Mouse (Mus musculus) ES-CJ7 (cell line): ENCODE measurements around the gene Ralgps2.

Experiments
- DNase-seq: peaks from one replicate; pipeline ENCODE4 v3.0.0; 2011; ENCODE audit warnings: low read depth, low spot score

Ralgps2 gene

DNA sequence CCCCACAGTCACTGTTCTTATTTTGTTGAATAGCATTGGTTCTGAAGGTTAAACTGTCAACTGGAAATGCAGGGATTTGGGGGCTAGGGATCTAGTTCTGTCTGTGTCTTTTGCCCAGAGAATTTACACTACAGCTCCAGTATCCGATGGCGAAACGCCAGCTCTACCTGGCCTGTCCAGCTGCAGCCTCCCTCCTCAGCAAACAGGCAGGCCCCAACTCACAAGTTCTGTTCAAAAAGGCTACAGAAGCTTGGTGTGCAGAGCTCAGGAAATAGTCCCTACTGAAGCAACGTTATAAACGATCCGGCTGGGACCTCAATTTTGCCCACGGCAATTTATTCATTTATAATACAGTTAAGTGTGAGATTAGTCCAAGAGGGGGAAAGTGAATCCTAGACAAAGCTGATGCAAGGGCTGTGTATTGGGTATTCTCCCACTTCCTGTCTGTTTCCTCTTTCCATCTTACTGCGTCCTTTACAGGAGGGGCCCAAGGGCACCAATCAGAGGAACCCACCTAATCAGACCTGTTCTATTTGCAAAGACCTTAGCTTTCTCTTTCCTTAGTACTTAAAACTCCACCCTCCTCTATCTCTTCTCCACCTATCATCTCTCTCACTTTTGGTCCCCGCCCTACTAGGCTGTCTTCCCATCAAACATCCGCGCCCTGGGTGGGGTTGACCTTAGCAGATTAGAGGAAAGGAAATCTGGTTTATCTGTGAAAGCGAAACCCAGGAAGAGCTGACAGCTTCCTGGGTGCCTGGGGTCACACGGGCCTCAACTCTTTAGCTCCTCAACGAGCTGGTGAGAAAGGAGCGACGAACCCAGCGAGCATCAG, 16.7 kb upstream of the Ralgps2 start:
- peak; percentile 94 for DNase-seq

DNA sequence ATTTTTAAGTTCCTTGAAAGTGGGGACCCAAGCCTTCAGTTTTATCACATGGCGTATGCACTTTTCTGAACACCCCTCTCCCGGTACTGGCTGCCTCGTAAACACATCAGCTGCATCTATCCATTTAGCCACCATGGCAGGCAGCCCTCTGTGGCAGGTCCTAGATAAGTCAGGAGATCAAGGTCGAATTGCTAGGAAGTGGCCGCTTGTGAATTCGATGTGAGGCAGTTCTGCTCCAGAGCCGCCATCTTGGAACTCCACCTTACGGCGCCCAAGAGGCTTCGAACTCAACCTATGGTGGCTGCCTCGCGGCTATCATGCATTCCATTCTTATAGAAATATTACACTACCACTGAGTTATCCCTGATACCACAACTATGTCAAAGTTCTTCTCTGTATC, 14.8 kb upstream of the Ralgps2 start:
- DNase-seq: no peak

DNA sequence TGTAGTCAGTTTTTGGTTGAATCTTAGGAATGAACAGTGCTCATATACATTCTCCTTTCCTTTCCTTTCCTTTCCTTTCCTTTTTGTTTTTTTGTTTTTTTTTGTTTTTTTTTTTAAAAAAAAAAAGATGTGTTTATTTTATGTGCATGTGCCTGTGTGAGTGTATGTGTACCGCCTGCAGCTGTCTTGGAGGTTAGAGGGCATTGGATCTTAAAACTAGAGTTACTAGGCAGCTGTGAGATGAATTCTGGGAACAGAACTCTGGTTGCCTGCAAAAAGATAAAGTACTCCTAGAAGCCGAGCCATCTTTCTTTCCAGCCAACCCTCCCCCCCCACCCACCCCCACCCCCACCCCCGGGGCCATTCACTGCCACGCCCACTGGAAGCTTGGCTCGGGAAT, 10.9 kb upstream of the Ralgps2 start:
- no peak for DNase-seq

DNA sequence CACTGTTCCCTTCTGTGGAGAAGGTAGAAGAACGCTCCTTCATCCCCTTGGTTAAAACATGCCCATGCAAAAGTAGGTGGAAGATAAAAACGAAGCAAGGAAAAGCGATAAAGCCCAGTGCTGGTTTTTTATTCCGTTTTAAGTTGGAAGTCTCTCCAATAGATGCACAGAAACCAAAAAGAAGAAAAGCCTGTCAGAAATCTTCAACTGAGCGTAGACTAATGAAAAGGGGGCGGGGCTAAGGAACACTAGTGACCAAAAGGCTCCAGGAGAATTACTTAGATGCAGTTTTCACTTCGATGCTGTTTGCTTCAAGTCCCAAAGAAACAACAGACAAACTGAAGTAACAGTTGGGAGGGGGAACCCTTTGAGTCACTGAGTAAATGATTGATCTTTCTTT, 1.2 kb upstream of the Ralgps2 start:
- no peak for DNase-seq

DNA sequence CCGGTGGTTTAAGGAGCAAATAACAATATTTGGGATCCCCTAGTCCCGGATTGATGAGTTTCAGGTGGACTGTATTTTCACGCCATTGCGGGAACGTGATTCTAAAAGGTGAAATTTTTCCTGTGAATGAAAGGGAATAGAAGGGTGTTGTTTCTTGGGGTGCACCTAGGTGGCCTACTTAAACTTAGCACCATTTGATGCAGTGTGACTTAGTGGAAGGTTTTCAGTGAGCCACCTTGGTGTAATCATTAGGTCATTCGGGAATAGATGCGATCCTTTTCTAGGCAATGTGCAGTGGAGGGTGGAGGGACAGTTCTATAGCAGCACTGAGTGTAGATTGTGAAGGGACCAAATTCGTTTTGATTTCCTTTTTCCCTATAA, 706 bp upstream of the Ralgps2 start:
- DNase-seq: no peak

DNA sequence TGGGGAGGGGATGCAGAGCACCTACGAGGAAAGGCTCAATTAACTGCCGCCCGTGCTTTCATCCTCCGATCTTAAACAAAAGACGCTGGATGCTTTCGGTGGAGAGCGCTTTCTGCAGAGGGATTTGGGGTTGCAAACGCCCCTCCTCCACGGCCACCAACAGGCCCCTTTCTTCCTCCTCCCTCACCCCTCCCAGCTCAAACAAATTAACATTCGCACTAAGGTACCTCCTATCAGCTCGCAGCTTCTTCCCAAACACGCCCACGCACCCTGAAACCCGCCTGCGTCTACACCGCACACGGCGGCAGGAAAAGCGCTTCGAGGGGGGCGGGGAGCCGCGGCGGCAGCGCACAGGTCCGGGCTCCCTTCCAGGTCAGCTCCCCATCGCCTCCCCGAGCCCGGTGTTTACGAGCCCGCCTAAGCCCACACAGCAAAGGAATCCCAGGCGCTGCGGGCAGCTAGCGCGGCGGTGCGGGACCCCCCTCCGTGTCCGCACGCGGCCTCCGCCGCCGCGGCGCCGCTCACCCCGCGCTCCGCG, 652 bp downstream of the Ralgps2 start:
- peak; percentile 97 for DNase-seq

DNA sequence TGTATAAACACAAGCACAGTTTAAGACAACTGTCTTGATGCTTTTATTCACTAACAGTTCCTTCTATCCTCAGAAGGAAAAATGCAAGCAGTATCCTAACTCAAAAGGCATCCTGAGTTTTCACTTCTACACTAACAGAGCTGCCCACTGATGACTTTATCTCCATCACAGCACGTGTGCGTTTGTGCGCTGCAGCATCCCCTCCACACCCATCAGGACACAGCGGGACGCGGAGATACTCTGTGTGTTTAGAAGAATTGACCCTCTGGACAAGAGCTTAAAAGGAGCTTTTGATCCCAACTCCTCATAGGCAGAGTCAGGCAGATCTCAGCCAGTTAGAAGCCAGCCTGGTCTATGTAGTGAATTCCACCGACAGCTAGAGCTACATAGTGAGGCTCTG, 2.0 kb downstream of the Ralgps2 start:
- peak; percentile 87 for DNase-seq

DNA sequence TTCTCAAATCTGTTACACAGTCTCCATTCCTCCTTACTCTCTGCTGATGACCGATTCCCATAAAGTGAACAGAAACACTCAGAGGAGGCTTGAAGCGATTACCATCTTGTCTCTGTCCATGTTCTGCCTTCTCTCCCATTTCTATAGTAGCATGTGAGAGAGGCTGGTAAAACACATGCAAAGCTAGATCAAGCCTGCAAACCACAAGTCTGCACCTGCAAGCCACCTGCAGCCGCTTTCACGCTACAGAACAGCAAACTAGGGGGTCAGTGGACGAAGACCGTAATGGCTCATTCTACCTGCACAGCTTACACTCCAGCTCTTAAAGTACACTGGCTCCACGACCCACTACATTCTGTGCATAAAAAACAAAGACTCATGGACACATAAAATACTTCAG, 5.7 kb downstream of the Ralgps2 start:
- DNase-seq: no peak

DNA sequence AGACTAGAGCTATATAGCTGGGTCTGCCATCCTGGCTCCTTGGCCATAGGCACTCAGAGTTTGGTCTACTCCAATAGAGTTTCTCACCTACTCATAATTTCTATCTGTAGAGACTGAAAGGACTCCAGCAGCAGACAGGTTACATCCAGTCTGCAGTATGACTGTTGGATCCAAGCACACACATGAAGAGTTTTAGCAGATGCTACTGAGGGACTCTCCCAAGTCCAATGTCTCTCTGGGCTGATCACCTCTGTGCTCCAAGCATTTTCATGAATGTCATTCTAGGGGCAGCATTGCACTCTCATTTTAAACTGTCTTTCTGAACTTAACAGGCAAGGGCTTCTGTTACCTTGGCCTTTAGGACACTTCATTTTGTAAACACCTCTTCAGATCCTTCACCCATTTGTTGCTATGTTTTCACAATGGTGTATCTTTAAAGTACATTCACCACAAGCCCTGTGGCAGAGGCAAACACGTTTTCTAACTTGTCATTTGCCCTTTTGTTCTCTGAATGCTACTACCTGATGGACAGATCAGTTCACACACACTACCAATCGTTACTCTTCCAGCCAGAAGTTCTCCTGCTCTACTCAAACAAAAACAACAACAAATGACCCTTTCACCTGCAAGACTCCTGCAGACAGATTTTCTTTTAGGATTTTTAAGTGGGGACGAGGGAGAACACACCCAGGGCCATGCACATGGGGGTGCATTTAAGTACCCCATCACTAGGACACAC, 7.2 kb downstream of the Ralgps2 start:
- DNase-seq: no peak

DNA sequence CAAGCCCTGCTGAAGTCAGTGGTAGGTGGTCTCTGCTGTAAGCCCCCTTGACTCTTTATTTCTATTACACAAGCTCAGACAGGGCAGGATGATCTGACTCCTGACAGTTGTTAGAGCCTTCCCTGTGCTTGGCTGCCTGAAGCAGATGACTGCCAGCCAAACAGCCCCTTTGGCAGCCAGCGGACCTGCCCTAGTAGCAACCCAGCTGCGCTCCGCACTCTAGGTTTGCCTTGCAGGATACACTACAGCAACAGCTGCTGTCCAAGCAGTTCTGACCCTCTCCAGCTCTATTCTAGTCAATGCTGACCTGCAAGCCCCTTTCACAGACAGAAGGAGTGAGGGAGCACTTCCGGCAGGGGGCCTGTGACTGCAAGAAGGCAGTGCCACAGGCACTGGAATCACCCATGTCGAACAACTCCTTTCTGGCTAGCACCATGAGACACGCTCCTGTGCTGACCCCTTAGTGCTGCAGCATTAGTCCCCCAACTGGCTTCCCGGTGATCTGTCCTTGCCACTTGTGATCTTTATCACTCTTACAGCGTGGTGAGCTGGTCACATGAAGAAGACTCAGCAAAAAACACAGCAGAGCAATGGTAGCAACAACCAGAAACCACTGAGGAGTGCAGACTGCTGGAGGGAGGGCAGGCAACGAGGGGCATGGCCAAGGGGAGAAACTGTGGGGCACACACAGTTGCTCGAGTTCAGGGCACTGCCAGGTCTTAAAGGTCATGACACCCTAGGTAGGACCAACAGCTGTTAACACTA, 8.1 kb downstream of the Ralgps2 start:
- no peak for DNase-seq

DNA sequence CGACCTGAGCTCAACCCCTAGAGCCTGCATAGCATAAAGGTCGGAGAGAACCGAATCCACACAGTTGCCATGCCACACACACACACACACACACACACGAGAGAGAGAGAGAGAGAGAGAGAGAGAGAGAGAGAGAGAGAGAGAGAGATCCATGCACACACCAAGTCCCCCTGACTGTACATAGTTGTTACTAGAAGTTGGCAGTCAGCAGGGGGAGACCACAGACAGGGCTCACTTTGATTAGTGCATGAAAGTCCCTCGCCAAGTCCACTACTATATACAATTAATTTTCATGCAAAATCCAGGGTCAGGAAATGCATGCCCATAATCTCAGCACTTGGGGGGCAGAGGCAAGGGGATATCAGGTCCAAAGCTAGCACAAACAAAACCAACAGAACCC, 9.2 kb downstream of the Ralgps2 start:
- DNase-seq: no peak

DNA sequence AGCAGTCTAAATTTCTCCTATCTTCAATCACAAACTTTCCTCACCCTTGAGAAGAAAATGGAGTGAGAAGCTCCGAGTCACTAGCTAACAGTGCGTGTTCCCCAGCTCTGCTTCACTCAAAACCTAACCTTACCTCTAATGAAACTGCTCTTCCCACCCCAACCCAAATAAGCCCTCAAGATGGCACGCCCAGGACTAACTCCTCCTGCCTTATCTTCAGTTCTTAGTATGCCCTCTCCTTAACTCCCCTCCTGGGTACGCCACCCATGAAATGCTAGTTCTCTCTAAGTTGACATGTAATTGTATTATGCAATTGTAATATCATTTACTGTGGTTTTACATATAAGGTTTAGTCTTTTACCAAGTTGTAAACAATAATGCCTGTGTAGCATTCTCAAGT, 11.2 kb downstream of the Ralgps2 start:
- DNase-seq: no peak

DNA sequence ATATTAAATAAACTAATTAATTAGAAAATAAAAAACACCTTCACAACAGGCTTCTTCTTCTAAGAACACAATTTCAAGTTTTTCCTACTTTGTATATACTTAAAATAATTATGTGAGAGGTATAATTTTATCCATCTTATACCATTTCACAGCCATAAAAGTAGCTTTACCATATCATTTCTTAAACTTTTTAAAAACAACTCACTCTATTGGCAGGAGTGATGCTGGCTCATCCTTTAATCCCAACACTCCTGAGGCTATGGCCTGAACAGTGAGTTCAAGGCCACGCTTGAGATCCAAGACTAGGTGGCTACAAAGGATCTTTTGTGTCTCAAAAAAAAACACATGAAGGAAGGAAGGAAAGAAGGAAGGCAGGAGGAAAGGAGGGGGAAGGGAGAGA, 15.9 kb downstream of the Ralgps2 start:
- DNase-seq: no peak

DNA sequence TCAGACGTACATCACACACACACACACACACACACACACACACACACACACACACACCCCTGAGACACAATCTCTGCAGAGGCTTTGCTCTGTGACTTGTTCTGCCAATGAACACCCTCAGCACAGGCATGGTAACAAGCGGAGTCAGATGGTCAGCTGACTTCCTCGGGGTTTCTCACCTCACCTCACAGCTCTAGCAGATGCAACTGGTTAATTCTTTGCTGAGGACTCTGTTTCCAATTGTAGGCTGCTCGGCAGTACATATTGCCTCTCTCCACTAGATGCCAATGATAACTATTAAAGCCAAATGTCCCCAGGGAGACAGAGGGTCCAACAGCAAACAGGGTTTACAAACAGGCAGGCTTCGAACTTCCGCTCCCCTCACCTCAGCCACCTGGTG, 16.5 kb downstream of the Ralgps2 start:
- no peak for DNase-seq

DNA sequence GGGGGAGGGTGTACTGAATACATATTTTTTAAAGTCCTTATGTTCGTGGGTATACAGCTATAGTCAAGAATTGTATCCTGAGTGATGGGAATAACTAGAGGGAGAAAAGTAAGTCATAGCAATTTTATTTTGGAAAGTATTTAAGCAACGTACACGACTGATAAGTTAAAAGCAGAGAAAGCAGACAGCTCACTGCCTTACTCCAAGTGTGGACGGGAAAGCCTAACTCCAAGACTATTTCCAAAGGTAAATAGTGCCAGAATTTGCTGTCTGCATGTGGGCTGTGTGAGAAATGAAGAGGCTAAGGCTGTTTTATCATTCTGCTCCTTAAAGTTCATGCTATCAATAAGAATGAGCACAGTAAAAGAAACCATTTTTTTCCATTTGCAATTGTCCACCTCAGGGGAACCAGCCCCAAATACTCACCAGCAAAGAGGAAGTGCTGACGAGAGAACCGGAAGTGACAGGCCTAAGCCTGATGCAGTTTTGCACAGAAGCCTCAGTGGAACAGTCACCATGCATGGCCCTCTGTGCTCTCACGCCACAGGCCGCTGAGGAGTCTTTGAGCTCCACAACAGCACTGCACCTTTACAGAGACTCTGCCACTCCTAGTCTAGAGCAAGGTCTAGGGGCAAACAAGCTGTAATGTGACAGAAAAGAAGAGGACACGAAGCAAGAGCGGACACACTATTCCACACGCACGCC, 18.0 kb downstream of the Ralgps2 start:
- no peak for DNase-seq

DNA sequence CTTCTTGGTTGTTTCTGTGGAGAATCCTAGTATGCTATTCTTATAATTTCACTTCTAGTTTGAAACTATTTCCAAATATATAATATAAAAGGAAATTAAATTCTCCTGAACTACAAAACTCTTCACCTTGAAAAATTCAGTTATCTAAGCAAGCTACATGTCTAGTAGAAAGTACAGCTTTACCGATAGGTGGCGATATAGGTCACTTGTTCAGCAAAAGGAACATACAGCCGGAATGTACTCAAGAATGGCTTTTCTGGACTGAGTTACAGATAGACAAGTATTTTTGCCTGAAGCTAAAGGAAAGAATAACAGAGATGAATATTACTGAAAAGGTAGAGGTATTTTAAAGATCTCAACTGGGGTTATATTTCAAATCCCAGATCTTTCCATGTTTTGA, 22.0 kb downstream of the Ralgps2 start:
- peak; percentile 84 for DNase-seq

DNA sequence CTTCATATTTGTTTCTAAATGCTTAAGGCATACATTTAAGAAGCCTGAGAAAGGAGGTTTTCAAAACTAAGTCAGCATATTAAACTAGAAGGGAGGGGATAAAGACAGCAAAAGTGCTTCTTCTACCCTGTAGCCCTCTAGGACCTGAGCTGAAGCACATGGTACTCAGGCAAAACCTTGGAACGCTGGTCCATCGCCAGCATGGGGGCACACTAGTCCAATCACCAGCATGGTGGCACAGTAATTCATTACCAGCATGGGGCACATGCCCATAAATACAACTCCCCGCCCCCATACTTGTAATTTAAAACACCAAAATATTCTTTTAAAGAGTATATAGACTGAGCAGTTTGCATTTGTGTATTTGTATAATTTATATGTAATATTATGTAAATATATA, 23.1 kb downstream of the Ralgps2 start:
- no peak for DNase-seq

DNA sequence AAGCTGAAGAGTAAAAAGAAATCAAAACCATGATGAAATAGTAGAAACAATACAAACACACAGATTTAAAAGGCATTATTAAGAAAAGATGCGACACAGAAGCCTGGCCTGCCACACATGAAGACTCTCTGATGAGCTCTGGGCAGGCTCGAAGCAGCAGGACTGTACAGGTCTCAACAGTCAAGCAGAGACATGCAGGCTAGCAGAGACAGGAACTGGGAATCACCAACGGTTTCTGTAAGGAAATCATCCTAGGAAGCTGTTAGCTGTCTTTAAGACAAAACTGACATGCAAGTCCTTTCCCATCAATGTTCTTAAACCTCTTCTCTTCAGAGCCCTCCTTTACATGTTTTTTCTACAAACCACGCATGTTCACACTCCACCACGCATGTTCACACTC, 24.5 kb downstream of the Ralgps2 start:
- no peak for DNase-seq

DNA sequence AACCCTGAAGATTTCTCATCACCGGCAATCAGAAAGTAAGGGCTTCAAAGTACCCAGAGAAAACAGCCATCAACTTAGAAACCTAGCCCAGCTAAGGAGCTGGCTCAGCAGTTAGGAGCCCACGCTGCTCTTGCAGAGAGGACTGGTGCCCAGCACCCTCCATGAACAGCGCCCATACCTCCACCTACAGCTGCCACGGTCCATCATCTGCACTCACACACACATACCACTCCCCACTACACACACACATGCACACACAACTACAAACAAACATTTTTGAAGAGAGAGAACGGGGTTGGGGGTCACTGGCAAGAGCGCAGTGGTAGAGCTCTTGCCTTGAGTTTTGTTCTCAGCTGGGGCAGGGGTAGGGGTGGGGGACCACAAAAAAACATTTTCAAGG, 26.2 kb downstream of the Ralgps2 start:
- DNase-seq: no peak

DNA sequence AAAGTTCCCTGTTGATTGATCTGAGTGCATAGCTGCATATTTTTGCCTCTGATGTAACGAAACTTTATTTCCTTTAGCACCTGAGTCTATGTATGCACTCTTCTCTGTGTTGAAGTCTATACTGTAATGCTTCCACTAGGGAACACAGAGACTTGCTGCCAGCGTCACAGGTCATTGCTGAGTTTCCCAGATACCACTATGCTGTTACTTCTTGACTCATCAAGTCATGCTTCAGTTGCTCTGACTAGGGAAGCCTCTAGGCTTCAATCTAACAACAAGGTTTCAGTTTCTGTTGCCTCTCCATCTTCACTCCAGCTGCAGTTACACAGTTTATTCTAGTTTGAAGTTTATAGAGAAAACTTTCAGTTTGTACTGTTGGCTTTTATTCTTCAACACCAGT, 28.5 kb downstream of the Ralgps2 start:
- no peak for DNase-seq

DNA sequence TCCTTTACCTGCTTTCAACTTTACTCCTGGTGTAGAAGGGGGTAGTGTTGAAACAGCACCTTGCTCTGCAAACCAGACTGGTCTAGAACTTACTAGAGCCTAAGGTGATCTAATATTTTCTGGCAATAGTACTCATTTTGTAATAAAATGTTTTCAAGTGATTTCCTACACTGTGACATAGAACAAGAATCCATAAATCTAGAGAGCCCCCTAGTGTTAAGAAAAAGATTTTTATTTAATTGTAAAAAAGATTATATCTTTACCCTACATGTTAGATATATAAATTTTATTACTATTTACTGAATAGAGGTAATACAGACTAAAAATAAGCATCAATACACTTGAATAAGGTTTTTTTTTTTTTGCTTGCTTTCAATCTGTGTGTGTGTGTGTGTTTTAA, 29.6 kb downstream of the Ralgps2 start:
- no peak for DNase-seq

DNA sequence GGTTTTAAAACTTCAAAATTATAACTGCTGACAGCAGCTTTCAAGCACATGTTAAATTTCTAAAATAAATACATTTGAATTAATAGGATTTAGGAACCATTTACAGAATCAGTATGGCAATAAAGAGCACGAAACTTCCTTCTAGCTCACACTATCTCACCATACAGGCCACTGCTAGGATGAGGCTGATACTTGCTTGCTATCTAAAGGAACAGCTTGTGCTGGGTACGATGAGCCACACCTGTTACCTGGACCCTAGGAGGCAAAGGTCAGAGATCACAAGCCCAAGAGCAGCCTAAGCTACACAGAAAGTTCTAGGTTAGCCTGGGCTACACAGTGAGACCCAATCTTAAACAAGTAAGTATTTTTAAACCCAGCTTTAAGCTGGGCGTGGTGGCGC, 30.2 kb downstream of the Ralgps2 start:
- DNase-seq: no peak
